Comparison of ENCODE assay signal across 8 mouse cellular contexts in the genomic region with DNA sequence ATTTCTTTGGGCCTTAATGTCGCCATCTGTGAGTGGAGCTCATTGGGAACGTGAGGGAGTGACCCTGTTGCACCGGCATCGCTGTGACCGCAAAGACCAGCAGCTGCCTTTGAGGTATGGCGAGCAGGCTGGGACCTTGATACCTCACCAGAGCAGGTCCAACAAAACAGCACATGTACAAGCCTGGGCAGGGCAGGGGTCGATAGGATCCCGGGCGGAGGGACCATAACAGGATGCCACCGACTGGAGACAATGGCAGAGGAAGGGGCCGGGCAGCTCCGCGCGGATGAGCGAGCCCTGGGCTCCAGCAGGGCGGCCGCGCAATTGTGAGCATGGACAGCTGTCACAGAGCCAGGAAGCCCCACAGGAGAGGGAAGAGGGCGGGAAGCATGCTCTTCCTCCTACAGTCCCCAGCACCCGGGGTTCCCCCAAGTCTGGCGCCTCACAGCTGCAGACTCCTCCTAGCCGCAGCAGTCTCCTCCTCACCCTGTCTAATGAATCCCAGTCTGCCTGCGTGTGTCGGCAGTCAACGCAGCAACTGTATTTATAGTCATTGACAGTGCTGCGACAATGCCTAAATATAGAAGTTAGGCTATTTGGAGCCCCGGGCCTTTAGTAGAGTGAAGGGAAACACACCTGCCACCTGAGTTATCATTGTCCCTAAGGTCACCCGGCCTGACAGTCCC. TPM values are rescaled to one million over a fixed set of nuclear protein-coding genes. Genes with fewer than 3 reads are reported as not detected.
DNase-seq lines count a peak whose midpoint lies in the region; ATAC-seq and TF ChIP-seq lines count a peak whose summit lies in the region.

No protein-coding gene starts in this region.

- H3K4me2 ChIP-seq in embryonic facial prominence, embryonic 14.5 days (ENCODE audit: low read depth, low read length): peak overlapping the region; percentile 65
- H3K4me2 ChIP-seq in heart, embryonic 12.5 days: peak overlapping the region; percentile 85
- H3K4me2 ChIP-seq in liver, postnatal 0 days (ENCODE audit: low read depth, low read length): peak overlapping the region; percentile 71

- peak; percentile 29 to 50 for DNase-seq in left cerebral cortex, adult 18-20 months (ENCODE audit: low spot score in 2 of 2)
- DNase-seq in left cerebral cortex, adult 11 months (ENCODE audit: low spot score): no peak
- peak; percentile 86 for DNase-seq in embryonic facial prominence, embryonic 14.5 days (ENCODE audit: low spot score)
- peak; percentile 67 for DNase-seq in kidney, adult 9 months
- peak; percentile 57 for DNase-seq in liver, postnatal 0 days
- DNase-seq in natural killer cell, adult 2 months (ENCODE audit: low spot score in 2 of 2): peak; percentile 89 to 90
- DNase-seq in testis, postnatal 14 days (ENCODE audit: low spot score): peak; percentile 34

- no peaks in the 10 kb centered on the region; the same call in 1 of the 2 replicates for H3K27me3 ChIP-seq in embryonic facial prominence, embryonic 14.5 days (replicated peaks; ENCODE audit: control insufficient read depth, insufficient read depth, low read length)
- no peaks in the 10 kb centered on the region for H3K27me3 ChIP-seq in heart, embryonic 12.5 days (replicated peaks)
- H3K27me3 ChIP-seq in liver, postnatal 0 days (ENCODE audit: insufficient read depth, low read length): 0 out of 2 replicates have a peak, but pooled peaks cover 9% of the 10 kb centered on the region

- no peak for TF ChIP-seq EP300 in liver, postnatal 0 days (IDR thresholded peaks at IDR 0.05; ENCODE audit: low read depth)

- no peaks in the 10 kb centered on the region for H3K36me3 ChIP-seq in embryonic facial prominence, embryonic 14.5 days (ENCODE audit: control insufficient read depth, insufficient read depth, low read length)
- no peaks in the 10 kb centered on the region for H3K36me3 ChIP-seq in heart, embryonic 12.5 days
- H3K36me3 ChIP-seq in liver, postnatal 0 days (replicated peaks; ENCODE audit: insufficient read depth, low read length): no peaks in the 10 kb centered on the region

- peak overlapping the region; percentile 54 for H3K9ac ChIP-seq in embryonic facial prominence, embryonic 14.5 days (ENCODE audit: low read depth, low read length)
- peak overlapping the region; percentile 74 for H3K9ac ChIP-seq in heart, embryonic 12.5 days
- H3K9ac ChIP-seq in liver, postnatal 0 days (replicated peaks): peak overlapping the region; percentile 34

- peak overlapping the region; percentile 33 for H3K4me3 ChIP-seq in embryonic facial prominence, embryonic 14.5 days (ENCODE audit: low read depth, low read length)
- peak overlapping the region; percentile 47 for H3K4me3 ChIP-seq in heart, embryonic 12.5 days
- peak overlapping the region; percentile 27 for H3K4me3 ChIP-seq in liver, postnatal 0 days (ENCODE audit: low read depth, low read length)

- WGBS in embryonic facial prominence, embryonic 14.5 days: 2% methylated on average over 21 of the region's 28 CpGs
- WGBS in heart, embryonic 12.5 days: under 1% methylated on average over 28 of the region's 28 CpGs
- 1% methylated on average over 23 of the region's 28 CpGs for WGBS in liver, postnatal 0 days (ENCODE audit: insufficient replicate concordance)

- H3K9me3 ChIP-seq in embryonic facial prominence, embryonic 14.5 days (ENCODE audit: control insufficient read depth, low read length): no peaks in the 10 kb centered on the region
- H3K9me3 ChIP-seq in heart, embryonic 12.5 days (replicated peaks): no peaks in the 10 kb centered on the region
- no peaks in the 10 kb centered on the region for H3K9me3 ChIP-seq in liver, postnatal 0 days (ENCODE audit: low read length)

- peak; percentile 82 for ATAC-seq in embryonic facial prominence, embryonic 14.5 days (ENCODE audit: low read depth)
- ATAC-seq in heart, embryonic 12.5 days (ENCODE audit: insufficient number of reproducible peaks, low FRiP score): peak; percentile 76
- ATAC-seq in liver, postnatal 0 days: peak; percentile 77

- H3K4me1 ChIP-seq in embryonic facial prominence, embryonic 14.5 days (ENCODE audit: control insufficient read depth, insufficient read depth, low read length): peaks cover 8% of the 10 kb centered on the region; the same call in 1 of the 2 replicates
- H3K4me1 ChIP-seq in heart, embryonic 12.5 days (replicated peaks): peaks cover 21% of the 10 kb centered on the region
- peaks cover 13% of the 10 kb centered on the region for H3K4me1 ChIP-seq in liver, postnatal 0 days (ENCODE audit: insufficient read depth)

- peak overlapping the region; percentile 73 for H3K27ac ChIP-seq in embryonic facial prominence, embryonic 14.5 days (replicated peaks; ENCODE audit: low read depth, low read length)
- H3K27ac ChIP-seq in heart, embryonic 12.5 days (ENCODE audit: poor library complexity, severe bottlenecking): peak overlapping the region; percentile 88
- H3K27ac ChIP-seq in liver, postnatal 0 days (ENCODE audit: low read depth): peak overlapping the region; percentile 77

- TF ChIP-seq CTCF in liver, postnatal 0 days (IDR thresholded peaks at IDR 0.05; ENCODE audit: low read depth): 0 out of 2 replicates have a peak, but pooled peaks have one; percentile 8

RNA-seq across cellular contexts. Expression of a gene that starts 6.7 kb away (rescaled TPM):
- total RNA-seq in left cerebral cortex, adult 18-20 months (2021): 10 to 100 TPM; 11.8 TPM
- polyA plus RNA-seq in embryonic facial prominence, embryonic 14.5 days (2014; fragmentation: Nextera tagmentation; extraction: Ambion mirVana): 43.1 and 45.8 TPM in 2 replicates
- 26.2 and 29.2 TPM in 2 replicates for polyA plus RNA-seq in heart, embryonic 12.5 days (2016; fragmentation: Nextera tagmentation; extraction: Ambion mirVana)
- 14.5 and 15.7 TPM in 2 replicates for polyA plus RNA-seq in liver, postnatal 0 days (2015; fragmentation: Nextera tagmentation; extraction: Ambion mirVana)

RNA-seq across cellular contexts. Expression of a gene that starts 32.8 kb away (rescaled TPM):
- total RNA-seq in left cerebral cortex, adult 18-20 months (2021): 10 to 100 TPM; 14.6 to 19.2 TPM
- polyA plus RNA-seq in embryonic facial prominence, embryonic 14.5 days (2014; fragmentation: Nextera tagmentation; extraction: Ambion mirVana): 106 and 131 TPM in 2 replicates
- polyA plus RNA-seq in heart, embryonic 12.5 days (2016; fragmentation: Nextera tagmentation; extraction: Ambion mirVana): 117 and 128 TPM in 2 replicates
- 68.5 and 80.9 TPM in 2 replicates for polyA plus RNA-seq in liver, postnatal 0 days (2015; fragmentation: Nextera tagmentation; extraction: Ambion mirVana)

RNA-seq across cellular contexts. Expression of a gene that starts 48.8 kb away (rescaled TPM):
- 10 to 100 TPM; 53.9 to 65.2 TPM for total RNA-seq in left cerebral cortex, adult 18-20 months (2021)
- 26.1 and 30.4 TPM in 2 replicates for polyA plus RNA-seq in embryonic facial prominence, embryonic 14.5 days (2014; fragmentation: Nextera tagmentation; extraction: Ambion mirVana)
- polyA plus RNA-seq in heart, embryonic 12.5 days (2016; fragmentation: Nextera tagmentation; extraction: Ambion mirVana): 24.4 and 28.7 TPM in 2 replicates
- 8.5 TPM in 2 replicates for polyA plus RNA-seq in liver, postnatal 0 days (2015; fragmentation: Nextera tagmentation; extraction: Ambion mirVana)
